Mouse (Mus musculus): ENCODE measurements around the gene Xntrpc.
"Not testable (repeated sequence)": the region's sequence is repeated elsewhere in the genome, so short reads cannot be mapped to it uniquely, and the experiment has no call there.

The Xntrpc gene

GRCm38 (mm10) chr7:102065046-102065891, at the start of gene Xntrpc, which contains the start of the genes Rnf121 and Xndc1:
Gene Xntrpc (plus strand): TSS chr7:102065713.
Gene Rnf121 (minus strand): TSS chr7:102065469.
Gene Xndc1 (plus strand): TSS chr7:102065511.
- peak; percentile 94 to 96 for DNase-seq

GRCm38 (mm10) chr7:102016936-102017335, 48.6 kb upstream of the Xntrpc start:
- DNase-seq = no peak

GRCm38 (mm10) chr7:102017452-102017851, 48.1 kb upstream of the Xntrpc start:
- DNase-seq = no peak

- DNase-seq = peak; percentile 29 to 44
These were observed 47.5 kb upstream of the Xntrpc start for GRCm38 (mm10) chr7:102018034-102018433.

GRCm38 (mm10) chr7:102018590-102018989, 46.9 kb upstream of the Xntrpc start, which contains the start of gene Il18bp:
Gene Il18bp (minus strand): TSS chr7:102018690.
- no peak for DNase-seq

GRCm38 (mm10) chr7:102019362-102019761, 46.2 kb upstream of the Xntrpc start:
- DNase-seq = no peak

GRCm38 (mm10) chr7:102020934-102021333, 44.6 kb upstream of the Xntrpc start:
- DNase-seq = not testable (repeated sequence)

GRCm38 (mm10) chr7:102023821-102024220, 41.7 kb upstream of the Xntrpc start:
- DNase-seq = no peak

GRCm38 (mm10) chr7:102025187-102026119, 40.1 kb upstream of the Xntrpc start:
- no peak for DNase-seq

- DNase-seq = peak; percentile 47 to 50
These were observed 30.6 kb upstream of the Xntrpc start for GRCm38 (mm10) chr7:102034904-102035303.

- no peak for DNase-seq
These were observed 30.0 kb upstream of the Xntrpc start for GRCm38 (mm10) chr7:102035534-102035933.

- DNase-seq = no peak
These were observed 28.2 kb upstream of the Xntrpc start for GRCm38 (mm10) chr7:102037318-102037717.

- no peak for DNase-seq
These were observed 23.2 kb upstream of the Xntrpc start for GRCm38 (mm10) chr7:102042314-102042713.

GRCm38 (mm10) chr7:102048524-102048923, 17.0 kb upstream of the Xntrpc start:
- DNase-seq = not testable (repeated sequence)

- no peak for DNase-seq
These were observed 4.2 kb upstream of the Xntrpc start for GRCm38 (mm10) chr7:102061353-102061752.

GRCm38 (mm10) chr7:102062203-102062602, 3.3 kb upstream of the Xntrpc start:
- no peak for DNase-seq

- no peak for DNase-seq
These were observed 1.6 kb upstream of the Xntrpc start for GRCm38 (mm10) chr7:102063891-102064290.

GRCm38 (mm10) chr7:102064655-102065045, 863 bp upstream of the Xntrpc start:
- no peak for DNase-seq

- DNase-seq = no peak
These were observed 850 bp downstream of the Xntrpc start for GRCm38 (mm10) chr7:102066363-102066762.

- peak; percentile 34 to 37 for DNase-seq
These were observed 11.3 kb downstream of the Xntrpc start for GRCm38 (mm10) chr7:102076714-102077296.

GRCm38 (mm10) chr7:102078517-102078916, 13.0 kb downstream of the Xntrpc start:
- DNase-seq = peak; percentile 54 to 61

- DNase-seq = no peak
These were observed 14.8 kb downstream of the Xntrpc start for GRCm38 (mm10) chr7:102080311-102080710.

- DNase-seq = no peak
These were observed 16.3 kb downstream of the Xntrpc start for GRCm38 (mm10) chr7:102081784-102082183.

Measured in cerebellum, postnatal 10 days (tissue).